Mouse (Mus musculus) CH12.LX (cell line): ENCODE measurements around the gene Chat. TPM values are rescaled to one million over a fixed set of nuclear protein-coding genes. Genes with fewer than 3 reads are reported as not detected.

Experiments used
- DNase-seq: peaks from one replicate; pipeline ENCODE4 v3.0.0-alpha.2; 2013; ENCODE audit errors: extremely low read depth
- H3K27ac ChIP-seq: 2 replicates; pipeline ENCODE4 v1.5.1; 2012; ENCODE audit warnings: low read depth, mild to moderate bottlenecking, control low read depth, moderate library complexity; ENCODE audit not compliant: insufficient read depth
- H3K27me3 ChIP-seq: replicated peaks from 2 replicates; pipeline ENCODE3; 2012; ENCODE audit warnings: inconsistent platforms
- H3K36me3 ChIP-seq, 2 experiments: replicated peaks in 1 of 2; 2 replicates each; pipeline versions ENCODE3 to v1.6.1; 2012; ENCODE audit warnings: inconsistent platforms in 1 of 2, low read length in 1 of 2, mild to moderate bottlenecking in 1 of 2, mixed read lengths in 1 of 2, moderate library complexity in 1 of 2; ENCODE audit not compliant: control insufficient read depth in 1 of 2, insufficient read depth in 1 of 2
- H3K4me1 ChIP-seq, 2 experiments: 2 replicates each; pipeline ENCODE4 v1.6.1; 2012; ENCODE audit warnings: inconsistent platforms in 1 of 2, moderate library complexity in 1 of 2; ENCODE audit not compliant: insufficient read depth in 2 of 2, control insufficient read depth in 1 of 2
- H3K4me2 ChIP-seq: 2 replicates; pipeline ENCODE4 v1.6.1; 2012; ENCODE audit warnings: low read depth, mild to moderate bottlenecking, control low read depth; ENCODE audit not compliant: poor library complexity, insufficient read depth, severe bottlenecking
- H3K4me3 ChIP-seq, 3 experiments: fragments of 150-350 bp in 1 of 3; sonication (generic) in 1 of 3; replicated peaks in 1 of 3; 2 replicates each; pipeline versions ENCODE3 to v1.5.1; 2011 to 2012; ENCODE audit warnings: low read depth in 2 of 3, low read length in 2 of 3, mild to moderate bottlenecking in 2 of 3, moderate library complexity in 2 of 3, control low read depth in 1 of 3, improper control_type of control experiment in 1 of 3, inconsistent platforms in 1 of 3, mixed read lengths in 1 of 3; ENCODE audit not compliant: poor library complexity in 1 of 3
- H3K79me2 ChIP-seq: replicated peaks from 2 replicates; pipeline ENCODE4 v1.6.1; 2012; ENCODE audit warnings: mild to moderate bottlenecking, moderate library complexity; ENCODE audit not compliant: control insufficient read depth, poor library complexity, insufficient read depth, severe bottlenecking; ENCODE audit errors: extremely low read depth
- H3K9ac ChIP-seq: 2 replicates; pipeline ENCODE4 v1.6.1; 2012; ENCODE audit warnings: low read depth, mild to moderate bottlenecking, control low read depth, moderate library complexity; ENCODE audit not compliant: insufficient read depth
- H3K9me3 ChIP-seq: replicated peaks from 2 replicates; pipeline ENCODE3; 2012; ENCODE audit warnings: low read length, inconsistent platforms, mixed read lengths
- EP300 ChIP-seq: IDR thresholded peaks from 2 replicates; pipeline ENCODE4 v1.6.1; 2011; ENCODE audit warnings: low read length, improper control_type of control experiment
- HCFC1 ChIP-seq: IDR thresholded peaks from 2 replicates; pipeline ENCODE4 v1.6.1; 2012; ENCODE audit warnings: low read depth, mild to moderate bottlenecking, inconsistent platforms, low read length, improper control_type of control experiment
- MYC ChIP-seq: IDR thresholded peaks from 2 replicates; pipeline ENCODE4 v1.6.1; 2011; ENCODE audit warnings: low read depth, mild to moderate bottlenecking, improper control_type of control experiment, low read length
- RCOR1 ChIP-seq: conservative IDR thresholded peaks from 2 replicates; pipeline ENCODE4 v1.6.1; 2012; ENCODE audit warnings: low read depth, mild to moderate bottlenecking, inconsistent platforms, low read length, improper control_type of control experiment
- SIN3A ChIP-seq: IDR thresholded peaks from 2 replicates; pipeline ENCODE4 v1.6.1; 2012; ENCODE audit warnings: low read length, improper control_type of control experiment, inconsistent platforms
- ZC3H11A ChIP-seq: IDR thresholded peaks from 2 replicates; pipeline ENCODE4 v1.6.1; 2012; ENCODE audit warnings: low read depth, mild to moderate bottlenecking, inconsistent platforms, low read length, improper control_type of control experiment
- ZMIZ1 ChIP-seq: IDR thresholded peaks from 2 replicates; pipeline ENCODE4 v1.6.1; 2012; ENCODE audit warnings: low read depth, mild to moderate bottlenecking, inconsistent platforms, low read length, improper control_type of control experiment
- dilution Hi-C: fragments of 300-500 bp; cut with MboI; formaldehyde crosslinking; loops from 2 replicates; pipeline ENCODE4 v1.14.3; 2020; ENCODE audit warnings: low sequenced_read_pairs; ENCODE audit not compliant: extremely low pct_unique_long_range_greater_than_20kb, extremely low pct_ligation_motif_present
- in situ Hi-C: fragments of 300-500 bp; cut with MboI; formaldehyde crosslinking; loops from 3 replicates; pipeline ENCODE4 v1.14.3; 2019; ENCODE audit warnings: low sequenced_read_pairs, low pct_ligation_motif_present, low pct_unique_long_range_greater_than_20kb, mixed read lengths
- polyA plus RNA-seq: library from polyadenylated mRNA; unstranded; fragments of >175 nt; gene quantifications from 2 replicates; pipeline ENCODE4 v1.2.1, GENCODE M21; 2012; ENCODE audit warnings: low read depth; ENCODE audit not compliant: insufficient read length
- total RNA-seq, 2 experiments: library from RNA; depleted of rRNA; stranded (reverse); fragments of 300-350 nt in 1 of 2; fragments of >200 nt in 1 of 2; gene quantifications; 2 replicates each; pipeline ENCODE4 v1.2.3; 2012 to 2014

Chat gene
- total and polyA plus RNA-seq, 3 experiments, result not detected

GRCm38 (mm10) chr14:32381619-32382018 is 84.2 kb downstream of the Chat start:
- H3K27ac ChIP-seq, result no peak overlapping the region
- H3K36me3 ChIP-seq, result no peaks in the 10 kb centered on the region
- H3K4me1 ChIP-seq, result no peaks in the 10 kb centered on the region
- in situ Hi-C loops, result no loop called here
- DNase-seq, result no peak
- no peaks in the 10 kb centered on the region for H3K9me3 ChIP-seq
- dilution Hi-C loops, result no loop called here
- peaks cover 20% of the 10 kb centered on the region for H3K27me3 ChIP-seq
- H3K79me2 ChIP-seq, result no peaks in the 10 kb centered on the region
- H3K4me3 ChIP-seq, result no peak overlapping the region
- no peak overlapping the region for H3K9ac ChIP-seq
- no peak overlapping the region; the same call in 1 of the 2 replicates for H3K4me2 ChIP-seq
- TF ChIP-seq RCOR1 (no peak), EP300 (no peak), HCFC1 (no peak)

GRCm38 (mm10) chr14:32381066-32381465 is 84.7 kb downstream of the Chat start:
- H3K9me3 ChIP-seq, result no peaks in the 10 kb centered on the region
- dilution Hi-C loops (no loop called here), in situ Hi-C loops (no loop called here)
- no peaks in the 10 kb centered on the region for H3K36me3 ChIP-seq
- no peaks in the 10 kb centered on the region for H3K4me1 ChIP-seq
- H3K9ac ChIP-seq, result no peak overlapping the region
- peaks cover 20% of the 10 kb centered on the region for H3K27me3 ChIP-seq
- DNase-seq, result no peak
- H3K79me2 ChIP-seq, result no peaks in the 10 kb centered on the region
- H3K4me3 ChIP-seq, result no peak overlapping the region
- TF ChIP-seq ZMIZ1, result no peak
- TF ChIP-seq SIN3A, result no peak
- TF ChIP-seq, all 38 proteins: peak for 0
- no peak overlapping the region for H3K27ac ChIP-seq
- H3K4me2 ChIP-seq, result no peak overlapping the region

GRCm38 (mm10) chr14:32380099-32380480 is 85.7 kb downstream of the Chat start:
- no peak overlapping the region for H3K4me2 ChIP-seq
- TF ChIP-seq ZC3H11A, result no peak
- no peak for DNase-seq
- H3K4me3 ChIP-seq, result no peak overlapping the region
- no peaks in the 10 kb centered on the region for H3K9me3 ChIP-seq
- no peak overlapping the region for H3K27ac ChIP-seq
- no peaks in the 10 kb centered on the region for H3K36me3 ChIP-seq
- dilution Hi-C loops (no loop called here), in situ Hi-C loops (no loop called here)
- peaks cover 20% of the 10 kb centered on the region for H3K27me3 ChIP-seq
- H3K9ac ChIP-seq, result no peak overlapping the region
- no peaks in the 10 kb centered on the region for H3K4me1 ChIP-seq
- H3K79me2 ChIP-seq, result no peaks in the 10 kb centered on the region

GRCm38 (mm10) chr14:32379395-32380098 is 86.2 kb downstream of the Chat start:
- no peaks in the 10 kb centered on the region for H3K79me2 ChIP-seq
- no peak for DNase-seq
- H3K27ac ChIP-seq, result no peak overlapping the region
- H3K4me2 ChIP-seq, result no peak overlapping the region
- TF ChIP-seq MYC (no peak), EP300 (no peak), HCFC1 (no peak), ZC3H11A (no peak), ZMIZ1 (no peak)
- TF ChIP-seq, all 38 proteins: peak for 0
- Histone ChIP-seq H3K4me1 (no peaks in the 10 kb centered on the region), H3K4me3 (no peak overlapping the region), H3K27me3 (peaks cover 23% of the 10 kb centered on the region), H3K9me3 (no peaks in the 10 kb centered on the region), H3K36me3 (no peaks in the 10 kb centered on the region), H3K9ac (no peak overlapping the region)
- dilution Hi-C loops, result no loop called here
- in situ Hi-C loops, result no loop called here
